Mouse (Mus musculus) liver, postnatal 0 days (tissue): ENCODE measurements at regions not wholly inside any gene's neighbourhood (a gene's known extent, or its start where the extent isn't known, plus 50 kb on each side); places are given as distances from the start of the nearest gene placed in this dataset.

Experiments used
- CTCF ChIP-seq: sonication (generic); IDR thresholded peaks from 2 replicates; pipeline ENCODE4 v1.5.1; 2016; ENCODE audit warnings: antibody characterized with exemption, low read depth
- EP300 ChIP-seq: IDR thresholded peaks from 2 replicates; pipeline ENCODE4 v1.6.1; 2016; ENCODE audit warnings: antibody characterized with exemption, low read depth, mild to moderate bottlenecking

DNA sequence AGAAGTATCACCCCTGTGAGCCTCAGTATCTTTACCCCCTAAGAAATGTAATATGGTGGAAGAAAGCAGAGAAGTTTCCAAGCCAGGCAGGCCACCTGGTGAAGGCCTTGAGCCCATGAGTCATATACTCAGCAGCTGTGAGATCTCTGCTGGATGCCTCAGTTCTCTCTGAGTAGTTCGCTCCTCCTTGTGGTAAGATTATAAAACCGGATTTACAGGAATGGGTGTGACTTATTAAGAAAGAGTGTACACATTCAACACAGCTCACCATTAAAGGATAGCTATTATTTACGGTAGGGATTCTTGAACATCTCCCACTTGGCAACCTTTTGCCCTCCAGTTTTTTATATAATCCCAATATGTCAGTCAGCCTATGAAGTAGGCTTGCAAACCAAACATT is 165.2 kb upstream of the Chl1 start:
- TF ChIP-seq CTCF (no peak), EP300 (no peak)
